Mouse (Mus musculus) thymus, adult 2 months (tissue): Measurements from ENCODE around the gene Polr3gl.

Source experiments
- CTCF ChIP-seq: fragments of 200-500 bp; IDR thresholded peaks from 2 replicates; pipeline ENCODE4 v1.5.1; 2012; ENCODE audit warnings: mild to moderate bottlenecking, control low read depth, low read length, moderate library complexity, borderline replicate concordance; ENCODE audit not compliant: control insufficient read depth, poor library complexity, insufficient read depth; ENCODE audit errors: extremely low read depth
- POLR2A ChIP-seq: fragments of 200-500 bp; IDR thresholded peaks from 2 replicates; pipeline ENCODE4 v1.6.1; 2012; ENCODE audit warnings: mild to moderate bottlenecking, low read length, control low read depth, moderate library complexity; ENCODE audit not compliant: control insufficient read depth, poor library complexity, insufficient read depth; ENCODE audit errors: extremely low read depth

DNA sequence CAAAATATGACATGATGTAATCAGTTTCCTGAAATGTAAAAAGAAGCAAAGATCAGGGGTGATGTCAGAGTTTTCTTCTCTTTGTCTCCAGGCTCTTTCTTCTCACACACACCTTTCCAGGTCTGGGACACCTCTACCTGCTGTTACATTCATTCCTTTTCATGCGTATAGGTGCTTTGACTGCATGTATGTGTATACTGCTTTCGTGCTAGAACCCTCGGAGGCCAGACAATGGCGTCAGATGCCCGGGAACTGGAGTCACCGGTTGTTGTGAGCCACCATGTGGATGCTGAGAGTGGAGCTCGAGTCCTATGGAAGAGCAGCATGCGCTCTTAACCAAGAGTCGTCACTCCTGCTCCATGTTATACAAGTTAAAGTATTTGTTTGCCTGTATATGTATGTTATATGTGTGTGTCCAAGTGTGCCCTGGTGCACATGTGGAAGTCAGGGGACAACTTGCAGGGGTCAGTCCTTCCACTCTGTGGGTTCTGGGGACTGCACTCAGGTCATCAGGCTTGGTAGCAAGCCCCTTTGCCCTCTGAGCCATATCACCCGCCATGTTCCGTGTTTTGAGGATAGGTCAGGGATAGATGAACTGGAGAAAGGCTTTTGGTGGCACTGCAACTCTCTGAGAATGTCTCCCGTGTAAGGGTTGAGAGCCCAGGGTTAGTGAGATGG, 15.3 kb downstream of the Polr3gl start:
- TF ChIP-seq CTCF (no peak), POLR2A (no peak)
